Mouse (Mus musculus) ovary, postnatal 14 days (tissue): ENCODE measurements around the gene Pla2g4a.

ENCODE experiments used
- DNase-seq: peaks from one replicate; pipeline ENCODE4 v3.0.0; 2022; ENCODE audit warnings: low spot score

The Pla2g4a gene

GRCm38 (mm10) chr1:149854867-149855266, 106.2 kb downstream of the Pla2g4a start:
- DNase-seq, result no peak

- no peak for DNase-seq
These were observed 114.4 kb downstream of the Pla2g4a start for GRCm38 (mm10) chr1:149846655-149847054.

- no peak for DNase-seq
These were observed 119.2 kb downstream of the Pla2g4a start for GRCm38 (mm10) chr1:149841845-149842244.

- DNase-seq, result no peak
These were observed 120.1 kb downstream of the Pla2g4a start for GRCm38 (mm10) chr1:149840961-149841416.

GRCm38 (mm10) chr1:149840312-149840930, 120.7 kb downstream of the Pla2g4a start:
- no peak for DNase-seq

- DNase-seq, result no peak
These were observed 124.6 kb downstream of the Pla2g4a start for GRCm38 (mm10) chr1:149836496-149836895.

GRCm38 (mm10) chr1:149833876-149834275, 127.2 kb downstream of the Pla2g4a start:
- DNase-seq, result no peak

GRCm38 (mm10) chr1:149832952-149833351, 128.1 kb downstream of the Pla2g4a start:
- peak; percentile 10 for DNase-seq

GRCm38 (mm10) chr1:149832514-149832913, 128.6 kb downstream of the Pla2g4a start:
- no peak for DNase-seq

GRCm38 (mm10) chr1:149831100-149831499, 130.0 kb downstream of the Pla2g4a start:
- no peak for DNase-seq

GRCm38 (mm10) chr1:149813616-149814345, 147.3 kb downstream of the Pla2g4a start:
- no peak for DNase-seq

GRCm38 (mm10) chr1:149809527-149809926, 151.6 kb downstream of the Pla2g4a start:
- DNase-seq, result no peak
